Mouse (Mus musculus) neural tube, embryonic 12.5 days (tissue): Measurements from ENCODE around the gene Ccdc186. TPM values are rescaled to one million over a fixed set of nuclear protein-coding genes. Genes with fewer than 3 reads are reported as not detected.
"Not testable (repeated sequence)": the region's sequence is repeated elsewhere in the genome, so short reads cannot be mapped to it uniquely, and the experiment has no call there.

Source experiments
- ATAC-seq: fragments of 200-750 bp; cut with Nextera tagmentation; 2 replicates; pipeline ENCODE4 v1.8.0; 2017; ENCODE audit warnings: low read depth, mild to moderate bottlenecking, moderate TSS enrichment, moderate library complexity; ENCODE audit not compliant: low FRiP score
- H3K27ac ChIP-seq: fragments of 300-500 bp; sonication (generic); 2 replicates; pipeline ENCODE4 v1.5.1; 2016
- H3K27me3 ChIP-seq: fragments of 300-500 bp; sonication (generic); replicated peaks from 2 replicates; pipeline ENCODE4 v1.6.1; 2016; ENCODE audit warnings: mild to moderate bottlenecking
- H3K36me3 ChIP-seq: fragments of 300-500 bp; sonication (generic); 2 replicates; pipeline ENCODE4 v1.6.1; 2016; ENCODE audit warnings: mild to moderate bottlenecking
- H3K4me1 ChIP-seq: fragments of 300-500 bp; sonication (generic); 2 replicates; pipeline ENCODE4 v1.6.1; 2016
- H3K4me2 ChIP-seq: fragments of 300-500 bp; sonication (generic); replicated peaks from 2 replicates; pipeline ENCODE4 v1.6.1; 2016; ENCODE audit warnings: mild to moderate bottlenecking
- H3K4me3 ChIP-seq: fragments of 300-500 bp; sonication (generic); 2 replicates; pipeline ENCODE4 v1.5.1; 2016
- H3K9ac ChIP-seq: fragments of 300-500 bp; sonication (generic); 2 replicates; pipeline ENCODE4 v1.6.1; 2016; ENCODE audit warnings: mild to moderate bottlenecking
- H3K9me3 ChIP-seq: fragments of 300-500 bp; sonication (generic); 2 replicates; pipeline ENCODE4 v1.6.1; 2016; ENCODE audit warnings: mild to moderate bottlenecking
- WGBS: fragments of 180-500 bp; shearing (Covaris S2); methylation state at CpG from one replicate; pipeline ENCODE4 v1.1.7; 2016; 5-methylcytosine and 5-hydroxymethylcytosine counted together
- polyA plus RNA-seq: library from polyadenylated mRNA; unstranded; fragments of >200 nt; fragmentation: Nextera tagmentation; extraction: Ambion mirVana; gene quantifications from 2 replicates; pipeline ENCODE4 v1.2.1, GENCODE M21; 2016

Ccdc186 gene
- polyA plus RNA-seq, 1 experiment from 2014 or later, result 25.1 TPM

DNA sequence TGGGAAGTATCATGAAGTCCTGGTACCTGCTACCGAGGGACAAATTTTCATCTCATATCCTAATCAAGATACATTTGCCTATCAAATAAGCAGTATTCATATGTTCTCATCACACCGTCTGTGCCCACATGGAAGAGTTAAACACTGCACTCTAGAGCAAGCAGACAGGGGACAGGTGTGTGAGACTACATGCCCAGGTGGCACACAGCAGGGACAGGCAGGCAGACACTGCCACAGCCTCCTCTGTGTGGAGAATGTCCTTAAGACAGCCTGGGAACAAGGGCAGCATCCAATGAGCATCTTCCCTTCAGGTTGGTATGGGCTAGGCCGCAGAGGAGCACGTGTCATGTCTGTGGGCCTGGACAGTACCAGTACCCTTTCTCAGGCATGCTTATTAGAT is 59.3 kb downstream of the Ccdc186 start:
- WGBS, result 98% methylated on average over 4 of the region's 4 CpGs

GRCm38 (mm10) chr19:56761727-56762126 is 60.3 kb downstream of the Ccdc186 start:
- no peak for ATAC-seq
- 84% methylated on average over 2 of the region's 2 CpGs for WGBS
- H3K9ac ChIP-seq, result no peak overlapping the region
- no peak overlapping the region for H3K4me3 ChIP-seq
- H3K27me3 ChIP-seq, result no peaks in the 10 kb centered on the region
- H3K27ac ChIP-seq, result no peak overlapping the region
- H3K4me1 ChIP-seq, result no peaks in the 10 kb centered on the region
- no peaks in the 10 kb centered on the region for H3K9me3 ChIP-seq
- no peak overlapping the region for H3K4me2 ChIP-seq
- H3K36me3 ChIP-seq, result no peaks in the 10 kb centered on the region

More for the DNA sequence above, 59.3 kb downstream of the Ccdc186 start:
- Histone ChIP-seq H3K4me3 (no peak overlapping the region), H3K36me3 (no peaks in the 10 kb centered on the region), H3K27me3 (no peaks in the 10 kb centered on the region), H3K27ac (no peak overlapping the region), H3K4me2 (no peak overlapping the region), H3K9ac (no peak overlapping the region), H3K9me3 (no peaks in the 10 kb centered on the region), H3K4me1 (no peaks in the 10 kb centered on the region)
- no peak for ATAC-seq

GRCm38 (mm10) chr19:56761096-56761495 is 60.9 kb downstream of the Ccdc186 start:
- Histone ChIP-seq H3K4me3 (no peak overlapping the region), H3K9ac (no peak overlapping the region), H3K4me1 (no peaks in the 10 kb centered on the region), H3K9me3 (no peaks in the 10 kb centered on the region), H3K27ac (no peak overlapping the region), H3K27me3 (no peaks in the 10 kb centered on the region), H3K36me3 (no peaks in the 10 kb centered on the region), H3K4me2 (no peak overlapping the region)
- WGBS, result 86% methylated on average over 5 of the region's 5 CpGs
- ATAC-seq, result no peak

DNA sequence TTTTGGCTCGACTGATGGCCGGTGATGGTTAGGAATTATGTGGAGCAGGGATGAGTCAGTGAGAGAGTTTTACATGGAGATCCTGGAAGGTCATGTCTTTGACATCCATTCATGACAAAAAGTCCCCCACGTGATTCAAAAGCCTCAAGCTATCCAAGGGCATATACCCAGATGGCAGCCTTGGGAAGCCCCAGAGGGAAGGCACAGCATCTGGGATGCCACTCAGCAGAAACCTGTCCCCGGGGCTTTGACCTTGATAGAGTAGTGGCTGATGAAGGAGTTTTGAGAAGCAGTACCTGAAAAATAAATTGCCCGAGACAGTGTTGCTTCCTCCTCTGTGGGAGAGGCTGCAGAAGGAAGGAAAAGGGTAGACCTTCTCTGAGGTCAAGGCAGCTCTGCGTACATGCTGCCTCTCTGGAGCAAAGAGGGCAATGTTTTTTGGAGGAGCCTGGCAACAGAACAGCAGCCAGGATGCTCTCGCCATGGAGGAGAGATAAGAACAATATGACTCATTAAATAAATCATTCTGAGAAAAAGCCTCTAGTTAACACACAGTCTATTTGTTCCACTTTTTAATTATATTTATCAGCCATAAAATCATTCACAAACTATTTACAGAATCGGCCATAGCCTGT is 61.6 kb downstream of the Ccdc186 start:
- Histone ChIP-seq H3K4me1 (no peaks in the 10 kb centered on the region), H3K27ac (no peak overlapping the region), H3K9ac (no peak overlapping the region), H3K4me3 (no peak overlapping the region), H3K36me3 (no peaks in the 10 kb centered on the region), H3K4me2 (no peak overlapping the region), H3K9me3 (no peaks in the 10 kb centered on the region), H3K27me3 (no peaks in the 10 kb centered on the region)
- no peak for ATAC-seq
- 90% methylated on average over 8 of the region's 8 CpGs for WGBS

DNA sequence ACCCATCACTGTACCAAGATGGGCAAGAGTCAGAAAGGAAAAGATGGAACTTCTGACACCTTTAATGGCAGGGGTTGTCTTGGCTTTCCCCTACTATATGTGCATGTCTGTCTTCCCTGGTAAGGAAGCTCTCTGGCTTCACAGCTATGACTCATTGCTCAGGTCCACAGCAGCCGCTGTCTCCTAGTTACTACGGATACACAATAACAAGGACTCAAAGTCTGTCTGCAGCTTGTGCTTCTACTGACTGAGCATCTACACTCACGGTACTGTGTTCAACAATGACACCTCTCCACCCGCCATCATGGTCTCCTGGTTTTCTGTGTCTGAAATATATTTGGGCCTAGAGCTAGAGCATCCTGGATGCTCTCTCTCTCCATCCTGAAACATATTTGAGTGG is 62.2 kb downstream of the Ccdc186 start:
- Histone ChIP-seq H3K27ac (no peak overlapping the region), H3K9ac (no peak overlapping the region), H3K27me3 (no peaks in the 10 kb centered on the region), H3K9me3 (no peaks in the 10 kb centered on the region), H3K4me2 (no peak overlapping the region), H3K4me3 (no peak overlapping the region), H3K36me3 (no peaks in the 10 kb centered on the region), H3K4me1 (no peaks in the 10 kb centered on the region)
- 90% methylated on average over 4 of the region's 4 CpGs for WGBS
- no peak for ATAC-seq

- 92% methylated on average over 2 of the region's 2 CpGs for WGBS
- no peaks in the 10 kb centered on the region for H3K9me3 ChIP-seq
- no peak for ATAC-seq
- no peak overlapping the region for H3K4me3 ChIP-seq
- no peak overlapping the region for H3K4me2 ChIP-seq
- H3K27me3 ChIP-seq, result no peaks in the 10 kb centered on the region
- H3K36me3 ChIP-seq, result no peaks in the 10 kb centered on the region
- no peak overlapping the region for H3K9ac ChIP-seq
- no peak overlapping the region for H3K27ac ChIP-seq
- H3K4me1 ChIP-seq, result no peaks in the 10 kb centered on the region
Measured at GRCm38 (mm10) chr19:56758311-56758710, 63.7 kb downstream of the Ccdc186 start.

DNA sequence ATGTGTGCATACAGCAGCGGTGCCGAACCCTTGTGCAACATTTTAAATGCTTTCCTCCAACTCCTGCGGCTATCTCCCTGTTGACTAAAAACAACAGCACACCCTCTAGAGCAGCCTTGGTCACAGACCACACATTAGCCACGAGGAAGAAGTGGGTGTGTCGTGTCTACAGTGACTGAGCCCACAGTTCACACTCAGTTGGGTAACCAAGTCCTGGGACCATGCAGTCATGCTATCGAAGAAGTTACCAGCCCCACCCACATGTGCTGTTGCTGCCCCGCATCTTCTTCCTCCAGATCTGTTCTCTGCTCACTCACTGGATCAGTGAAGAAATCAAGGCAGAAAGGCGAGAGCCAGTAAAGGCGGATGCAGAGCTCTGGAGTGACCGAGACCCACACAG is 65.6 kb downstream of the Ccdc186 start:
- WGBS, result 89% methylated on average over 10 of the region's 10 CpGs
- no peak overlapping the region for H3K27ac ChIP-seq
- no peak for ATAC-seq

DNA sequence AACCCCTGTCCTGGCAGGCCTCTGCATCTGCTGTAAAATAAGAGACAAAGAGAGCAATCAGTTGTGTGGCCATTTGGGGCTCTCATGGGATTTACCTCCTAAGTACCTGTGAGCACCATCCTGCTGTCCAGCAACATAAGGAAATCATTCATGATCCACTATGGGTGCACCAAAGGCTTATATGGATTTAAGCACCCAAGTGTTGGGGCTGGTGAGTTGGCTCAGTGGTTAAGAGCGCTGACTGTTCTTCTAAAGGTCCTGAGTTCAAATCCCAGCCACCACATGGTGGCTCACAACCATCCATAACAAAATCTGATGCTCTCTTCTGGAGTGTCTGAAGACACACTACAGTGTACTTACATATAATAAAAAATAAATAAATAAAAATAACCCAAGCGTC is 67.5 kb downstream of the Ccdc186 start:
- H3K4me2 ChIP-seq, H3K4me3 ChIP-seq, H3K36me3 ChIP-seq, H3K4me1 ChIP-seq, ATAC-seq, H3K9ac ChIP-seq, H3K27ac ChIP-seq, H3K9me3 ChIP-seq, H3K27me3 ChIP-seq: not testable (repeated sequence)
- 99% methylated on average over 2 of the region's 2 CpGs for WGBS

More for the DNA sequence above, 65.6 kb downstream of the Ccdc186 start:
- Histone ChIP-seq H3K4me1 (no peaks in the 10 kb centered on the region), H3K9me3 (no peaks in the 10 kb centered on the region), H3K9ac (no peak overlapping the region), H3K4me2 (no peak overlapping the region), H3K27me3 (no peaks in the 10 kb centered on the region), H3K36me3 (no peaks in the 10 kb centered on the region), H3K4me3 (no peak overlapping the region)

DNA sequence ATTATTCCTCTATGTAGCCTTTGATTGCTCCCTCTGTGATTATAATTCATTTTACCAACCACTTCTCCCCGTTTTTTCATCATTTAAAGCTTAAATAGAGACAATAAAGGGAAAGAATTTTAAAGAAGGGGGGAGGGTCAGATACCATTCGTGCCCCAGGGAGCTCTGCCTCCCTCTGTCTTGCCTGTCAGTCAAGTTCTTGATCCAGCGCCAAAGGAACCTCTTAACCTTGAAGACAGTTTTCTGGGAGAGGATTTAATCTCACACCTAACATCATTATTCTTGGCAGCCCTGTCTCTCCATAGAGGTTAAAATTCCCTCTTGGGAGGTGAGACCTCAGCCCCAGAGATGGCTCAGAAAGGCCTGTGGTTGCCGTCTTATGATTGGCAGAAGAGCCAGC is 71.3 kb downstream of the Ccdc186 start:
- no peaks in the 10 kb centered on the region for H3K27me3 ChIP-seq
- no peak overlapping the region for H3K27ac ChIP-seq
- H3K4me3 ChIP-seq, result no peak overlapping the region
- H3K36me3 ChIP-seq, result no peaks in the 10 kb centered on the region
- H3K9me3 ChIP-seq, result no peaks in the 10 kb centered on the region
- 60% methylated on average over 4 of the region's 4 CpGs for WGBS
- no peak overlapping the region for H3K4me2 ChIP-seq
- ATAC-seq, result no peak
- no peak overlapping the region for H3K9ac ChIP-seq
- H3K4me1 ChIP-seq, result no peaks in the 10 kb centered on the region

- ATAC-seq, result no peak
- no peaks in the 10 kb centered on the region for H3K27me3 ChIP-seq
- no peak overlapping the region for H3K4me3 ChIP-seq
- no peak overlapping the region for H3K4me2 ChIP-seq
- WGBS, result 36% methylated on average over 3 of the region's 3 CpGs
- H3K4me1 ChIP-seq, result no peaks in the 10 kb centered on the region
- H3K36me3 ChIP-seq, result no peaks in the 10 kb centered on the region
- H3K9me3 ChIP-seq, result no peaks in the 10 kb centered on the region
- H3K9ac ChIP-seq, result no peak overlapping the region
- H3K27ac ChIP-seq, result no peak overlapping the region
Measured at GRCm38 (mm10) chr19:56749343-56749742, 72.6 kb downstream of the Ccdc186 start.

DNA sequence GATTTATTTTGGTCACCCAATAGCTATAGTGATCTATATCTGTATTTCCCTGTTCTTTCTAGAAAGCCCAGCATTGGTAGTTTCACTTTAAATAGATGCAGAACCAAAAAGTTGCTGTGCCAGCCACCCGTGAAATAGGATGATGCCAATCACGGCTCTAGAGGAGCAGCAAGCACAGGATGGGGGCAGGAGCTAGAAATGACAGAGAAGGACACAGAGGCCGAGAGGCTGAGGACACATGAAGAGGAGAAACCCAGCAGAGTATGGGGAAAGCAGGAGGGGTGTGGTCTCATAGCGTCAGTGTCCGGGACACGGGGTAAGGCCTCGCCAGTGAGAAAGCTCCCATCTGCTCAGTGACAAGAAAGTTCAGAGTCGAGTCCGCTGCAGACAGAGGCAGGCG is 74.1 kb downstream of the Ccdc186 start:
- Histone ChIP-seq H3K36me3 (no peaks in the 10 kb centered on the region), H3K9me3 (no peaks in the 10 kb centered on the region), H3K4me1 (no peaks in the 10 kb centered on the region), H3K4me3 (no peak overlapping the region), H3K27ac (no peak overlapping the region), H3K9ac (no peak overlapping the region), H3K27me3 (no peaks in the 10 kb centered on the region), H3K4me2 (no peak overlapping the region)
- 91% methylated on average over 10 of the region's 10 CpGs for WGBS
- no peak for ATAC-seq

GRCm38 (mm10) chr19:56746618-56747017 is 75.4 kb downstream of the Ccdc186 start:
- no peak for ATAC-seq
- Histone ChIP-seq H3K36me3 (no peaks in the 10 kb centered on the region), H3K4me2 (no peak overlapping the region), H3K9ac (no peak overlapping the region), H3K27me3 (no peaks in the 10 kb centered on the region), H3K27ac (no peak overlapping the region), H3K9me3 (no peaks in the 10 kb centered on the region), H3K4me3 (no peak overlapping the region), H3K4me1 (no peaks in the 10 kb centered on the region)
- 95% methylated on average over 9 of the region's 9 CpGs for WGBS

GRCm38 (mm10) chr19:56745528-56745927 is 76.5 kb downstream of the Ccdc186 start:
- H3K9ac ChIP-seq, result no peak overlapping the region
- H3K27ac ChIP-seq, result no peak overlapping the region
- no peaks in the 10 kb centered on the region for H3K27me3 ChIP-seq
- H3K4me2 ChIP-seq, result no peak overlapping the region
- ATAC-seq, result no peak
- no peak overlapping the region for H3K4me3 ChIP-seq
- H3K36me3 ChIP-seq, result no peaks in the 10 kb centered on the region
- no peaks in the 10 kb centered on the region for H3K4me1 ChIP-seq
- no peaks in the 10 kb centered on the region for H3K9me3 ChIP-seq
- WGBS, result 79% methylated on average over 5 of the region's 6 CpGs
